Mouse (Mus musculus): ENCODE measurements around the gene Theg. TPM values are rescaled to one million over a fixed set of nuclear protein-coding genes. Genes with fewer than 3 reads are reported as not detected.

Gene Theg
- polyA plus RNA-seq (2017; shearing (Covaris generic)), result not detected

GRCm38 (mm10) chr10:79587061-79587751 lies at the start of gene Theg:
Gene Theg (minus strand): TSS chr10:79587331.

DNA sequence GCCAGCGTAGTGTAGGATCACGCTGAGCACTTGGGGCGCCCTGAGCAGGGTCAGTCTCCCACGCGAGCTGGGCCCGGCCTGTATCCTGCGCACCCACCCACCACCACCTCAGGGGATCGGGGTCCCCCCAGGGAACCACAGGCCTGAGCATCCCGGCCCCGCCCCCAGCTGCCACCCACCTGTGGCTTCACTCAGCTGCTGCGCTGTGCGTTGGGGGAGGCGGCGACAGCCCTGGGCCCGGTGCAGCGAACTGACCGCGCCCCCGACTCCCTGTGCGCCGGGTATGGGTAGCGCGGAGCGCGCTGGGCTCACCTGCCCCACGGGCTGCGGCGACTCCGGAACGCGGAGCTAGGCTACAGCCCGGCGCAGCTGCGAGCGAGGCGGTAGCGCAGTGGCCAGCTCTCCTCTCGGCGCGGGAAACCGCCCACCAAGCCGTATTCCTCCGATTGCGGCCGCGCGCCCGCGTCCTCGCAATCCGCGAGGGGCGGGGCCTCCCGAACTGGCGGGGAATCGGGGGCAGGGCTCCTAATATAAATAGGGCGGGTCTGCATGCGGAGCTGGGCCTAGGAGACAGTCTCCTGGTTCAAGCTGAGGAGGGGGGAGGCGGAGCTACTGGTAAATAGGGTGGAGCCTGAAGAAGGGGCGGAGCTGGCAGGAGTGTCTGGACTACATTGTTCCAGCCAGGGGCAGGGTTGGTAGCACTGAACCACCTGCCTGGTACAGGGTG lies 26.6 kb upstream of the Theg start, which contains the start of gene C2cd4c:
TSS of gene C2cd4c (minus strand) at position 448 of the 727 bp plus-strand sequence.

DNA sequence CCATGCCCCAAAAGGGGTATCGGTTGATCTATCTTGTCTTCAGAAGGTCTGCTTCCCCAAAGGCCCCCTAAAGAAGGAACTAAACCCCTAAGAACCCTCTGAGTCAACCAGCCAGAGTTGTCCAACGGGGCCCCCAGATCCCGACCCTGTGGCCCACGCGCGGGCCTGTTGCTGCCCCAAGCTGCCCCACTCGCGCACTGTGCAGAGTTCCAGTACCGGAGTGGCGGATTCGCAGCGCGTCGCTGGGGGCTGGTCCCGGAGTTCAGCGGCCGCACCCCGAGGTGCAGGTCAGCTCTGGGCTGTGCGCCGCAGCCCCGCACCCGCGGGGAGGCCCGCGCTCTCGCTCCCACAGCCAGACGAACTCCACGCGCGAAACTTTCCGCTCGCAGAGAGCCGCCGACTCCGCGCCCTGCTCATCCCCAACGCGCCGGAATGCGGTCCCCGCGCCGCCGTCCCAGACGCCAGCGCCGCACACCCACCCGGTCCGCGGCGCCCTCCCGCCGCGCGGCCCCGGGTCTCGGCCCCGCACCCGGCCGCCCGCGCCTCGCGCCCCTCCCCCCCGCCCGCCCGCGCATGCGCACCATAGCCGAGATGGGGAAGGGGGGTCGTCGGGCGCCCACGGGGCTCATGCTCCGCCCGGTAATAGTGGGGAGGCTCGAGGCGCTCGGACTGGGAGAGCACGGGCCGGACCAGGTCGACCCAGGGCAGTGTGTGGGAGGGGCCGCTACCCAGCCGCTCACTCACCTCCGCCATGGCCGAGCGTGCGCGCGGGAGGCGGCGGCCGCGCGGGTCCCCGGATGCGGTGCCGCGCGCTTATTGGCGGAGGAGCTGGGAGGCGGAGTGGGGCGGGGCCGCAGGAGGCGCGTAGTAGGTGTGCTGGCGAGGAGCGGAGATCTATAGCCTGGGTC lies 32.5 kb downstream of the Theg start, which contains the start of gene Mier2:
TSS of gene Mier2 (minus strand) at position 870 of the 908 bp plus-strand sequence.

DNA sequence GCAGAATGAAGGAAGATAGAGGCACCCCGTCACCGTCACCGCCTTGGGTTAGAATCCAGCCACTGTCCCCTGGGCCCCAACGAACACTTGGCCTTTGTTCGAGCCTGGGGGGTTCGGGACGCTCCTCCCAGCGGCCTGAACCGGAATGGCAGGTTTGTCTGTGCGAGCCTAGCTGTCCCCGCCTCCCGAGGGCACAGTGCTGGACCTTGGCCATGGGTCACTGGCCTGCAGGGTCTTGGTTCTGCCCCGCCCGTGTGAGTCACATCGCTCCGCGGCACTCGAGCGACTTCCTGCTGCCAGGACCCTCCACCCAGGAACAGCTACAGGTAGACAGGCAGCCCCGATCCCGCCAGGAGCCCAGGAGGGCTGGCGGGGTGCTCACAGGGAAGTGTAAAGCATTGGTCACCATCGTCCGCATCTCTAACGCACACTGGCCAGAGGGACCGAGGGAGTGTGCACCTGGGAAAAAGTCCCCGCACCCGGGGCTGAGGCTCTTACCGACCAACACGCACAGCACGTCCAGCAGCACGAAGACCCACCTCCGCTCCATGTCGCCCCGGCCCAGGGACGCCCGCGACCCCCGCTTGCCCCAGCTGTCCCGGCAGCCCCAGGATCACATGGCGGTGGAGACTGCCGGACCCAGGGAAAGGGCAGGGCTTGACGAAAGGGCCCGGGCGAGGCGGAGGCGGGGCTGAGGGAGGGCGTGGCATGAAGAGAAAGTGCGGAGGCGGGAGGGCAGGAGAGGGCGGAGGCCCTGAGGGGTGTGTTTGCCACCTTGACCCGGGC lies 53.8 kb downstream of the Theg start, which contains the start of gene Plpp2:
TSS of gene Plpp2 (minus strand) at position 671 of the 786 bp plus-strand sequence.

Other genes starting within 250 kb of the Theg start
- not detected for gene Vmn2r82, start 230.8 kb downstream of the Theg start, polyA plus RNA-seq (2017; shearing (Covaris generic))
- gene Vmn2r83, start 118.6 kb downstream of the Theg start, polyA plus RNA-seq (2017; shearing (Covaris generic)), result not detected
- 4.6 TPM for gene Plpp2, start 53.5 kb downstream of the Theg start, polyA plus RNA-seq (2017; shearing (Covaris generic))
- 45.2 TPM for gene Mier2, start 32.1 kb downstream of the Theg start, polyA plus RNA-seq (2017; shearing (Covaris generic))
- not detected for gene C2cd4c, start 26.7 kb upstream of the Theg start, polyA plus RNA-seq (2017; shearing (Covaris generic))
- gene Shc2, start 50.6 kb upstream of the Theg start, polyA plus RNA-seq (2017; shearing (Covaris generic)), result not detected
- gene Odf3l2, start 58.4 kb upstream of the Theg start, polyA plus RNA-seq (2017; shearing (Covaris generic)), result not detected
- gene Madcam1, start 77.2 kb upstream of the Theg start, polyA plus RNA-seq (2017; shearing (Covaris generic)), result 0.65 TPM
- gene Tpgs1, start 82.0 kb upstream of the Theg start, polyA plus RNA-seq (2017; shearing (Covaris generic)), result 48.4 TPM
- 23.4 TPM for gene Cdc34, start 94.9 kb upstream of the Theg start, polyA plus RNA-seq (2017; shearing (Covaris generic))
- gene Gzmm, start 101.7 kb upstream of the Theg start, polyA plus RNA-seq (2017; shearing (Covaris generic)), result 1.0 TPM
- gene Bsg, start 117.2 kb upstream of the Theg start, polyA plus RNA-seq (2017; shearing (Covaris generic)), result 300 TPM
- gene Hcn2, start 129.3 kb upstream of the Theg start, polyA plus RNA-seq (2017; shearing (Covaris generic)), result not detected
- 58.1 TPM for gene Polrmt, start 159.2 kb upstream of the Theg start, polyA plus RNA-seq (2017; shearing (Covaris generic))
- gene Fgf22, start 167.7 kb upstream of the Theg start, polyA plus RNA-seq (2017; shearing (Covaris generic)), result not detected
- 8.7 TPM for gene Rnf126, start 179.6 kb upstream of the Theg start, polyA plus RNA-seq (2017; shearing (Covaris generic))
- gene Fstl3, start 189.9 kb upstream of the Theg start, polyA plus RNA-seq (2017; shearing (Covaris generic)), result 0.68 TPM
- not detected for gene Prss57, start 203.6 kb upstream of the Theg start, polyA plus RNA-seq (2017; shearing (Covaris generic))
- gene Palm, start 206.2 kb upstream of the Theg start, polyA plus RNA-seq (2017; shearing (Covaris generic)), result 0.30 TPM
- not detected for gene Misp, start 233.7 kb upstream of the Theg start, polyA plus RNA-seq (2017; shearing (Covaris generic))